Mouse (Mus musculus): ENCODE measurements at regions not wholly inside any gene's neighbourhood (a gene's known extent, or its start where the extent isn't known, plus 50 kb on each side); places are given as distances from the start of the nearest gene placed in this dataset.

GRCm38 (mm10) chr14:76851473-76852214 is 184.9 kb upstream of the Ccdc122 start:
- Histone ChIP-seq H3K9me3 (replicated peaks) (no peaks in the 10 kb centered on the region), H3K36me3 (no peaks in the 10 kb centered on the region), H3K27ac (no peak overlapping the region), H3K4me1 (peaks cover 10% of the 10 kb centered on the region), H3K27me3 (ENCODE audit: low read depth, poor library complexity, severe bottlenecking) (no peaks in the 10 kb centered on the region), H3K4me3 (no peak overlapping the region)
- 70% methylated on average over 10 of the region's 10 CpGs for WGBS
- DNase-seq (ENCODE audit: low spot score), result no peak

GRCm38 (mm10) chr14:76850641-76851040 is 185.9 kb upstream of the Ccdc122 start:
- no peak for DNase-seq (ENCODE audit: low spot score)
- 90% methylated on average over 4 of the region's 4 CpGs for WGBS
- H3K27me3 ChIP-seq (ENCODE audit: low read depth, poor library complexity, severe bottlenecking), result no peaks in the 10 kb centered on the region
- H3K4me1 ChIP-seq, result peaks cover 8% of the 10 kb centered on the region
- no peak overlapping the region for H3K27ac ChIP-seq
- H3K4me3 ChIP-seq, result no peak overlapping the region
- no peaks in the 10 kb centered on the region for H3K36me3 ChIP-seq
- H3K9me3 ChIP-seq (replicated peaks), result no peaks in the 10 kb centered on the region

GRCm38 (mm10) chr14:76850051-76850450 is 186.5 kb upstream of the Ccdc122 start:
- DNase-seq (ENCODE audit: low spot score), result no peak
- 41% methylated on average over 13 of the region's 13 CpGs for whole genome bisulfite sequencing
- no peaks in the 10 kb centered on the region for H3K27me3 ChIP-seq (ENCODE audit: low read depth, poor library complexity, severe bottlenecking)
- peaks cover 2% of the 10 kb centered on the region for H3K4me1 ChIP-seq
- H3K36me3 ChIP-seq, result no peaks in the 10 kb centered on the region
- H3K9me3 ChIP-seq (replicated peaks), result no peaks in the 10 kb centered on the region
- no peak overlapping the region for H3K4me3 ChIP-seq
- no peak overlapping the region for H3K27ac ChIP-seq

- no peak for DNase-seq (ENCODE audit: low spot score)
- Histone ChIP-seq H3K36me3 (no peaks in the 10 kb centered on the region), H3K9me3 (replicated peaks) (no peaks in the 10 kb centered on the region), H3K27ac (no peak overlapping the region), H3K4me3 (no peak overlapping the region), H3K4me1 (no peaks in the 10 kb centered on the region; the same call in 1 of the 2 replicates), H3K27me3 (ENCODE audit: low read depth, poor library complexity, severe bottlenecking) (no peaks in the 10 kb centered on the region)
- 72% methylated on average over 6 of the region's 6 CpGs for WGBS
Measured at GRCm38 (mm10) chr14:76849636-76850035, 186.9 kb upstream of the Ccdc122 start.

GRCm38 (mm10) chr14:76849071-76849470 is 187.5 kb upstream of the Ccdc122 start:
- H3K9me3 ChIP-seq (replicated peaks), result no peaks in the 10 kb centered on the region
- WGBS, result 75% methylated on average over 3 of the region's 3 CpGs
- no peaks in the 10 kb centered on the region for H3K27me3 ChIP-seq (ENCODE audit: low read depth, poor library complexity, severe bottlenecking)
- no peaks in the 10 kb centered on the region for H3K36me3 ChIP-seq
- H3K4me3 ChIP-seq, result no peak overlapping the region
- no peak for DNase-seq (ENCODE audit: low spot score)
- H3K27ac ChIP-seq, result no peak overlapping the region
- no peaks in the 10 kb centered on the region; the same call in 1 of the 2 replicates for H3K4me1 ChIP-seq

GRCm38 (mm10) chr14:76845706-76846105 is 190.9 kb upstream of the Ccdc122 start:
- no peaks in the 10 kb centered on the region for H3K36me3 ChIP-seq
- no peak for DNase-seq (ENCODE audit: low spot score)
- no peaks in the 10 kb centered on the region; the same call in 1 of the 2 replicates for H3K4me1 ChIP-seq
- no peak overlapping the region for H3K4me3 ChIP-seq
- 70% methylated on average over 3 of the region's 3 CpGs for WGBS
- no peak overlapping the region for H3K27ac ChIP-seq
- no peaks in the 10 kb centered on the region for H3K27me3 ChIP-seq (ENCODE audit: low read depth, poor library complexity, severe bottlenecking)
- H3K9me3 ChIP-seq (replicated peaks), result no peaks in the 10 kb centered on the region

- no peak for DNase-seq (ENCODE audit: low spot score)
- H3K4me1 ChIP-seq, result no peaks in the 10 kb centered on the region; the same call in 1 of the 2 replicates
- no peaks in the 10 kb centered on the region for H3K27me3 ChIP-seq (ENCODE audit: low read depth, poor library complexity, severe bottlenecking)
- no peaks in the 10 kb centered on the region for H3K36me3 ChIP-seq
- 95% methylated on average over 1 of the region's 1 CpGs for WGBS
- H3K9me3 ChIP-seq (replicated peaks), result no peaks in the 10 kb centered on the region
- no peak overlapping the region for H3K4me3 ChIP-seq
- H3K27ac ChIP-seq, result no peak overlapping the region
Measured at GRCm38 (mm10) chr14:76844717-76845116, 191.9 kb upstream of the Ccdc122 start.

GRCm38 (mm10) chr14:76837583-76838220 is 198.9 kb upstream of the Ccdc122 start:
- Histone ChIP-seq H3K27ac (0 out of 2 replicates have a peak overlapping the region, but pooled peaks have one; percentile 59), H3K36me3 (no peaks in the 10 kb centered on the region), H3K9me3 (replicated peaks) (no peaks in the 10 kb centered on the region), H3K27me3 (ENCODE audit: low read depth, poor library complexity, severe bottlenecking) (no peaks in the 10 kb centered on the region), H3K4me3 (no peak overlapping the region), H3K4me1 (peaks cover 9% of the 10 kb centered on the region)
- WGBS, result 90% methylated on average over 5 of the region's 5 CpGs
- DNase-seq (ENCODE audit: low spot score), result no peak

- DNase-seq (ENCODE audit: low spot score), result no peak
- WGBS, result 72% methylated on average over 10 of the region's 10 CpGs
- H3K4me3 ChIP-seq, result no peak overlapping the region
- H3K27ac ChIP-seq, result peak overlapping the region; percentile 59; the same call in 1 of the 2 replicates
- peaks cover 12% of the 10 kb centered on the region for H3K4me1 ChIP-seq
- H3K36me3 ChIP-seq, result no peaks in the 10 kb centered on the region
- no peaks in the 10 kb centered on the region for H3K9me3 ChIP-seq (replicated peaks)
- no peaks in the 10 kb centered on the region for H3K27me3 ChIP-seq (ENCODE audit: low read depth, poor library complexity, severe bottlenecking)
Measured at GRCm38 (mm10) chr14:76836926-76837516, 199.6 kb upstream of the Ccdc122 start.

GRCm38 (mm10) chr14:76836271-76836670 is 200.3 kb upstream of the Ccdc122 start:
- Histone ChIP-seq H3K27me3 (ENCODE audit: low read depth, poor library complexity, severe bottlenecking) (no peaks in the 10 kb centered on the region), H3K27ac (no peak overlapping the region), H3K9me3 (replicated peaks) (no peaks in the 10 kb centered on the region), H3K36me3 (no peaks in the 10 kb centered on the region), H3K4me3 (no peak overlapping the region), H3K4me1 (peaks cover 12% of the 10 kb centered on the region)
- 93% methylated on average over 2 of the region's 2 CpGs for WGBS
- no peak for DNase-seq (ENCODE audit: low spot score)

GRCm38 (mm10) chr14:76834084-76834483 is 202.5 kb upstream of the Ccdc122 start:
- H3K27ac ChIP-seq, result no peak overlapping the region
- no peaks in the 10 kb centered on the region for H3K27me3 ChIP-seq (ENCODE audit: low read depth, poor library complexity, severe bottlenecking)
- peaks cover 14% of the 10 kb centered on the region for H3K4me1 ChIP-seq
- DNase-seq (ENCODE audit: low spot score), result no peak
- H3K4me3 ChIP-seq, result no peak overlapping the region
- no peaks in the 10 kb centered on the region for H3K9me3 ChIP-seq (replicated peaks)
- 75% methylated on average over 6 of the region's 6 CpGs for WGBS
- H3K36me3 ChIP-seq, result no peaks in the 10 kb centered on the region

- no peaks in the 10 kb centered on the region for H3K36me3 ChIP-seq
- H3K4me3 ChIP-seq, result no peak overlapping the region
- H3K4me1 ChIP-seq, result peaks cover 8% of the 10 kb centered on the region
- H3K27ac ChIP-seq, result no peak overlapping the region
- no peaks in the 10 kb centered on the region for H3K27me3 ChIP-seq (ENCODE audit: low read depth, poor library complexity, severe bottlenecking)
- H3K9me3 ChIP-seq (replicated peaks), result no peaks in the 10 kb centered on the region
- 73% methylated on average over 1 of the region's 1 CpGs for WGBS
- DNase-seq (ENCODE audit: low spot score), result no peak
Measured at GRCm38 (mm10) chr14:76829161-76829510, 207.4 kb upstream of the Ccdc122 start.

GRCm38 (mm10) chr14:76828453-76829160 is 208.0 kb upstream of the Ccdc122 start:
- DNase-seq (ENCODE audit: low spot score), result no peak
- Histone ChIP-seq H3K4me1 (peaks cover 11% of the 10 kb centered on the region), H3K4me3 (no peak overlapping the region), H3K36me3 (no peaks in the 10 kb centered on the region), H3K27ac (no peak overlapping the region), H3K27me3 (ENCODE audit: low read depth, poor library complexity, severe bottlenecking) (no peaks in the 10 kb centered on the region), H3K9me3 (replicated peaks) (no peaks in the 10 kb centered on the region)
- WGBS, result 79% methylated on average over 10 of the region's 10 CpGs
